In the genomic region with DNA sequence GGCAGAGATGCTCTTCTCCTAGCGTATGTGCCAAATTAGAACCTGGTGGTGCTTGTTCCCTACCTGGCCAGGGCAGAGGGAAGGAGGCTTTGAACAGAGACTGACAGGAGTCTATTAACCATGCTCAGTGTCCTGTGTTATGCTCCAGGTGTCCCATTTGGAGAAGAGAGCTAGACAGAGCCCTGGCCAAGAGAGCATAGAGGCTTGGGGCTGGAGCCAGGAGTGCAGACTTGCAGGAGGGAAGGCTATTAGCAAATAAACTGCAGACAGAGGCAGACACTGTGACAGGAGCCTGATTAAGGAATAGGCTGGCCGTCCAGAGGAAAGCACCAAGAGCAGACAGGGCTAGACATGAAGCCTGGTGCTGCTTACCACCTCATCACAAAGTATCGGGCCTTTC, we compare ENCODE assay signal across 22 mouse cellular contexts.
"Had no signal": no experiment of that assay in that cellular context is flagged by ENCODE, and none has a peak within 500 bp of the region (broad histone marks: within the 10 kb centered on the region; RNA-seq: fewer than 3 reads in every experiment).

No protein-coding gene starts in this region.

- H3K9me3 ChIP-seq: limb, embryonic 13.5 days; liver, embryonic 12.5 days; liver, embryonic 15.5 days; lung, embryonic 15.5 days; midbrain, embryonic 10.5 days; neural tube, embryonic 12.5 days had no signal

- H3K36me3 ChIP-seq: limb, embryonic 13.5 days; liver, embryonic 12.5 days; liver, embryonic 15.5 days; lung, embryonic 15.5 days; midbrain, embryonic 10.5 days; neural tube, embryonic 12.5 days had no signal

- H3K4me3 ChIP-seq: layer of hippocampus, adult 2 months; limb, embryonic 13.5 days; liver, embryonic 12.5 days; liver, embryonic 15.5 days; lung, embryonic 15.5 days; megakaryocyte, embryonic 14.5 days; midbrain, embryonic 10.5 days; neural tube, embryonic 12.5 days had no signal

- ATAC-seq: intestine, postnatal 0 days; liver, embryonic 12.5 days; midbrain, embryonic 16.5 days had no signal

- H3K4me2 ChIP-seq: limb, embryonic 13.5 days; liver, embryonic 12.5 days; liver, embryonic 15.5 days; lung, embryonic 15.5 days; neural tube, embryonic 12.5 days had no signal

- H3K27me3 ChIP-seq: limb, embryonic 13.5 days; liver, embryonic 12.5 days; liver, embryonic 15.5 days; lung, embryonic 15.5 days; megakaryocyte, embryonic 14.5 days; neural tube, embryonic 12.5 days had no signal

- H3K27ac ChIP-seq: kidney, postnatal 0 days; layer of hippocampus, adult 2 months; limb, embryonic 13.5 days; liver, embryonic 12.5 days; liver, embryonic 15.5 days; lung, embryonic 15.5 days; midbrain, embryonic 10.5 days; neural tube, embryonic 12.5 days had no signal

- DNase-seq: kidney, adult 2 months; kidney, postnatal 25 days; layer of hippocampus, adult 9-11 months; left cerebral cortex, postnatal 4 days; liver; lung, adult 18-20 months; lung, postnatal 10 days; lung, postnatal 36 days; thymus, adult 2 months; thymus, postnatal 14 days; thymus, postnatal 4 days had no signal

- H3K4me1 ChIP-seq: liver, embryonic 12.5 days; liver, embryonic 15.5 days; lung, embryonic 15.5 days; megakaryocyte, embryonic 14.5 days had no signal

- H3K9ac ChIP-seq: limb, embryonic 13.5 days; liver, embryonic 12.5 days; liver, embryonic 15.5 days; lung, embryonic 15.5 days; neural tube, embryonic 12.5 days had no signal
